Mouse (Mus musculus) regulatory T cell (primary cell): ENCODE data around the gene Slc43a2.

Source experiments
- in situ Hi-C: fragments of 300-600 bp; cut with MboI, MseI; formaldehyde crosslinking; loops from one replicate; pipeline ENCODE4 v1.15.1; 2025; ENCODE audit warnings: high pct_unique_total_duplicates

Gene Slc43a2

DNA sequence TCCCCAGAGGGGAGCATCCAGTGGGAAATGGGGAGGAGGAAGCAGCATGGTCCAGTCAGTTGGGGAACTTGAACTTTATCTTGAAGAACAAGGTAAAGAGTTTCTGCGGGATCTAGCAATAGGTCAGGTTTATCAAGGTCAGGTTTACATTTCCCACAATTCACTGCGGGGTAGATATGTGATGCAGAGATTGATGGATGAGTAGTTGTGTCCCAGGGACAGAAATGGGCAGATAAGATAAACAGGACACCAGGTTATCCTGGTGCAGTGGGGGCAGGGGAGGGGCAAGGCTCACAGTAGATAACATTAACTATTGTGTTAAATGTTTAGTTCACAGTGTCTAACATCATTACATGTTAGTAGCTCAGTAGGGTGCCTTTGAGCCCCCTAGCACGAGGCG lies 1.7 kb upstream of the Slc43a2 start:
- in situ Hi-C loops: loop anchor here (5.0 kb wide), 1 partner anchor 43 kb away; no protein-coding TSS in a partner anchor

DNA sequence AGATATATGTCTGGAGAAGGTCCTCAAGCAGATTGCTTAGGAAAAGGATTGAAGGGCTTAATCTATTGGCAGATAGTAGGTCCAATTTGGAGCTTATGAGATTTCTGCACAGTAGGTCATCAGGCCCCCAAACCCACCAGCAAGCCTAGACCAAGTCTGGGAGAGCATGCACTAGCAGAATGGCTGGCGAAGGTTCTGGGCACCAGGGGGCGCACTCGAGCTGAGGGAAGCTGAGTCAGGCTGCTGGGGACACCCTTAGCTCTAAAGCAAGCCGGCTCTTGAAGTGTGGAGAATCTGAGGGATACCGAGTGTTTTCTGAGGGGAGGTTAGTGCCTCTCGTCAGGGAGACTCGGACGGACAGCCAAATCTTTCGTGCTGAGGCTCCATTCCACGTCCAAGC lies 1.2 kb upstream of the Slc43a2 start:
- in situ Hi-C loops: loop anchor here (5.0 kb wide), 1 partner anchor 42 kb away; no protein-coding TSS in a partner anchor

DNA sequence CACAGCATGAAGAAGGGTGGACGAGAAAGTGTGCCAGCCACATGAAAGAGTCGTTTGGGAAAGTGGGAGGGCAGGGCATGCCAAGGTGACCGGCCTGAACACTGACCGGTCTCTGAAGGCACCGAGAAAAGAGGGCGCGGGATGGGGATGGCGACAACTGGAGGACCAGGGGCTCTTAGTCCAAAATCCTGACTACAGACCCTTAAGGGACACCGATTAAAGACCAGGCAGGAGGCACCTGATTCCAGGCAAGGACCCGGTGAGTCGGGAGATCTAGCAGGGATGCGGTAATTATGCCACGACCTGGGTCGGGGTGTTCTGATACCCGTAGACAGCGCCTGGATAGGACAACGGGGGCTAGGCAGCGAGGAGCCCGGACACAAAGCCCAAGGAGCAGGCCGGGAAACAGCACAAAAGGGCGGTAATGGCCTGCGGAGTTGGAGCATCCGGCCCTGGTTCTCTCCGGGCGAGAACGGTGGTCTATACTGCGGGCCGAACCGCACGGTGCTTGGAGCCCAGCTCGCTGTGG lies 585 bp upstream of the Slc43a2 start:
- in situ Hi-C loops: loop anchor here (5.0 kb wide), 1 partner anchor 41 kb away; no protein-coding TSS in a partner anchor

GRCm38 (mm10) chr11:75532340-75533277 lies 1.1 kb downstream of the Slc43a2 start:
- in situ Hi-C loops: loop anchor here (5.0 kb wide), 1 partner anchor 40 kb away; no protein-coding TSS in a partner anchor

DNA sequence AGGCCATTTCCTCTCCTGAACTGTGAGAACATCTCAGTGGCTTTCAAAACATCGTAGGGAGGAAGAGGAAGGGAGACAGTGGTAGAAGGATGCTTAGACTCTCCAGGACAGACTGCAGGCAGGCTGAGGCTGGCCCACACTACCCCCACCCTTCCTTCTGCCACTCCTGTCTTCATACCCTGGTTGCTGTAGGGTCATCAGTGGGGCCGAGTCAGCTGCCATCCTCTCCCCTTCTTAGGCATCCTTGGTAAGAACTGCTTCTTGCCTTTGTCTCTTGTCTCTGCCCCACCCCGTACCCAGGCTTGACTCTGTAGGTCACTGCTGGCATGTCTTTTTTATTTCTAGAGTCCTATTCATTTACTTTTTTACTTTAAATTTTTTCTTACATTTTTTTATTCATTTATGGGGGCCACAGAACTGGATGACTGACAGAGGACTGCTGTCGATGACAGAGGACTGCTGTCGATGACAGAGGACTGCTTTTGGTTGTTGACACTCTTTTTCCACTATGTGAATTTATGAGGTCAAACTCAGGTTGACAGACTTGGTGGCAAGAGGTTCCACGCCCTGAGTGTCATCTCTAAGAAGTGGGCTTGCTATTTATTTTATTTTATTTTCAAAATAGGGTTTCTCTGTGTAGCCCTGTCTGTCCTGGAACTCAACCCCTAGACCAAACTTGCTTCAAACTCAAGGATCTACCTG lies 2.0 kb downstream of the Slc43a2 start:
- in situ Hi-C loops: loop anchor here (5.0 kb wide), 1 partner anchor 39 kb away; no protein-coding TSS in a partner anchor

DNA sequence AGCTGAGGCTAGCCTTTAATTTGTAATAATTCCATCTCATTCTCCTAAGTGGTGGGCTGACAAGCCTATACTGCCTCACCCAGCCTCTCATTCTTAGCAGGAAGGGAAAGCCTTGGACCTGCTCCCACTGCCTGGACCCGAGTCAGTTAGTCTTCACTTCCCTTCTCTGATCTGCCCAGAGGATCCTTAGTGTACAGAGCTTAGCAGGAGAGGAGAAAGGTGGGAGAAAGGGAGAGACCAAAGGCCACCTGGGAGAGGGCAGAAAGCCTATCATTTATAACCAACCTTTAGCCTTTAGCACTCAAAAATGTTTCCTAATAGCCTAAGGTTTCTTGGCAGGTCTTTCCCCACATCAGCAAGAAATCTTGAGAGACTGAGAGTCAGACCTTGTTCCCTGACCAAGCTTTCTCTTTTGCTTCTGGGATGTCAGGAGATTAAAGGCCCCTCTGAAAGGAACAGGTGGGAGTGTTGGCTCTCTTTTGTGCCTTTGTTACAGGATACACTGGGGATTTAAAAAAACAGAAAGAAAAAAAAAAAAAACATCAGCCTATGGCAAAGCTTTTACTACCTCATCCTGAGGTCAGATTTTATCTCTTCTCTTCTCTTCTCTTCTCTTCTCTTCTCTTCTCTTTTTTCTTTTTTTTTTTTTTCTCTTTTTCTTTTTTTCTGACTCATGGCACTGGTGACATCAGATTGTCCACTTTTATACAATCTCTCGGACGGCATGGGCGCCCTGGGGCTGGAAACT lies 3.0 kb downstream of the Slc43a2 start:
- in situ Hi-C loops: loop anchor here (5.0 kb wide), 1 partner anchor 38 kb away; no protein-coding TSS in a partner anchor

DNA sequence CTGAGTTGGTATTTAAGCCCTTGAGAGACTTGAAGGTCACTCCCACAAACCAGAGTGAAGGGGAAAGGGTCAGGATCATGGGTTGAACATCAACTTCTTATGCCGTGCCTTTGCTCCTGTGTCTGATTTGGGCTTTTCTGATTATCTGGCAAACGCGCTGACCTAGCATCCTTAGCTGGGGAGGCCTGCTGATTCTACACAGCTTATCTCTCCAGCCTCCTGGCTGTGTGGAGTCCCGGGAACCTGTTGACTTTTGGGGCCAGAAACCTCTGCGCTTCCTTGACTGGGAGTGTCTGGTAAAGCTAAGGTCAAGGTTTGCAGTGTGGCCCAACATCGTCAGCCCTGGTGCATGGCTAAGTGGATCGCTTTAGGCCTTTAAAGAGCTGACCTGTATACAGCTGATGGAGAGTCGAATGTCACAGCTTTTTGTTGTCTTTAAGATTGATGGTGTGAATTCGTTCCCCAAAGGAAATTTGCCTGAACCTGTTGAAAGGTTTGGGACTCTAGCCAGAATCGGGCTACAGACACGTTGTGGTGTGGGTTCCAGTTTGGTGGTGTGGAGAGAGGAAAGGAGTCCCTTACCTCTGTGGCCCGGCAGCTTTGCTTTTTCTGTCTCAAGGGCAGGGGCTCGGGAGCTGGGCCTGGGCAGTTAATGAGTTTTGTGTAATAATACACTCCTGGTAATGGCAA lies 3.8 kb downstream of the Slc43a2 start:
- in situ Hi-C loops: no loop called here

DNA sequence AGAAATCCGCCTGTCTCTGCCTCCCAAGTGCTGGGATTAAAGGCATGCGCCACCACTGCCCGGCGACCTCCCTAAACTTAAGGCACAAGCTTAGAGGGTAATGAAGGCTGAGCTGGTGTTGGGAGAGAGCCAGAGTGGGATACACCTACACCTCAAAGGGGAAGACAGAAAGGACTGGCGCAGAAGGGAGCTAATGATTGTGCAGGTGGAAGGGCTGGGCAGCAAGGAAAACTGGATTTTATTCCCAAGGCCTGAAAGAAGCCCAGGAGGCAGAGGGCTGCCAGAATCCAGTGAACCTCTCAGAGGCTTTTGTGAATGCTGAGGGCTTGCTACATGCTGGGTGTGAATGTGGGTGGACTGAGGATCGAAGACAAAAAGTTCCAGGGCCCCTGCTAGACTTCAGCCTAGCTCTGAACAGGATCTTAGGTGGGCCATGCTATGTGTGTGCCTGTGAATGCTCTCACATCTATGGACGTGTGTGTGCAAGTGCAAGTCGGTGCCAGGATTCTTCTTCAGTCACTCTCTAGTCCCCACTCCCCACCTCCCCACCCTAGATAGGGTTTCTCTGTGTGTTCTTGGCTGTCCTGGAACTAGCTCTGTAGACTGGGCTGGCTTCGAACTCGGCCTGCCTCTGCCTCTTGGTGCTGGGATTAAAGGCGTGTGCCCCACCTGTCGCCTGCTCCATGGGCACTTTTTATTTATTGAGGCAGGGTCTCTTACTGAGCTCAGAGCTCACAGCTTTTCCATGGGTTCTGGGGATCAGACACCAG lies 4.9 kb downstream of the Slc43a2 start:
- in situ Hi-C loops: no loop called here

- in situ Hi-C loops: no loop called here
These were observed 5.5 kb downstream of the Slc43a2 start for GRCm38 (mm10) chr11:75537025-75537414.

DNA sequence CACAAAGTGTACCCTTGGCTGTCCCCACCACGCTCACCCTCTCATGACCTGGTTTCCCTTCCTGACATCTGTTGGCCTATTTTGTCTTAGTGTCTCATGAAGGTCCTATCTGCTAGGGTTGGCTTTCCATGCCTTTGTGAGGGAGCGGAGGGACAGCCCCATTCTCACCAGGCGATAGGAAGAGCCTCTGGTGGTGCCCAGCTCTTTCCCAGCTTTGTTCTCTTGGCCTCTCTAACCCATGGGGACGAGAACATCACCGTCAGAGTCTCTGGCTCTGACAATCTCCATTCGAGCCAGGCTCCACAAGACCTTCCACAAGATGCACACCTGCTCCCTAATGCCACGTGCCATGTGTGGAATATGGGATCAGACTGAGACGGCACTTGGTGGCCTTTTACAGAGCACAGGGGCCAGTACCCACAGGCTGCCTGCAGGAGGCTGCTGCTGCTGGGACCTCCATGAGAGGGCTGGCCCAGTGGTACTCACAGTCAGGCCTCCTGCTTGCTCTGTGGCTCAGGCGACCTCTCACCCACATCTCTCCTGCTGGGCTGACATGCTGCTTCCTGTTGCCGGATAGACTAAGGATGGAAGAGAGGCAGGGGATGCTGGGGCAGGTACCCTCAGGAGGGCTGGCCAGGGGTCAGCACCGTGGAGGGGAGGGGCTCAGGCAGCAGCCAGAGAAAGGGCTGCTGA lies 6.1 kb downstream of the Slc43a2 start:
- in situ Hi-C loops: no loop called here

DNA sequence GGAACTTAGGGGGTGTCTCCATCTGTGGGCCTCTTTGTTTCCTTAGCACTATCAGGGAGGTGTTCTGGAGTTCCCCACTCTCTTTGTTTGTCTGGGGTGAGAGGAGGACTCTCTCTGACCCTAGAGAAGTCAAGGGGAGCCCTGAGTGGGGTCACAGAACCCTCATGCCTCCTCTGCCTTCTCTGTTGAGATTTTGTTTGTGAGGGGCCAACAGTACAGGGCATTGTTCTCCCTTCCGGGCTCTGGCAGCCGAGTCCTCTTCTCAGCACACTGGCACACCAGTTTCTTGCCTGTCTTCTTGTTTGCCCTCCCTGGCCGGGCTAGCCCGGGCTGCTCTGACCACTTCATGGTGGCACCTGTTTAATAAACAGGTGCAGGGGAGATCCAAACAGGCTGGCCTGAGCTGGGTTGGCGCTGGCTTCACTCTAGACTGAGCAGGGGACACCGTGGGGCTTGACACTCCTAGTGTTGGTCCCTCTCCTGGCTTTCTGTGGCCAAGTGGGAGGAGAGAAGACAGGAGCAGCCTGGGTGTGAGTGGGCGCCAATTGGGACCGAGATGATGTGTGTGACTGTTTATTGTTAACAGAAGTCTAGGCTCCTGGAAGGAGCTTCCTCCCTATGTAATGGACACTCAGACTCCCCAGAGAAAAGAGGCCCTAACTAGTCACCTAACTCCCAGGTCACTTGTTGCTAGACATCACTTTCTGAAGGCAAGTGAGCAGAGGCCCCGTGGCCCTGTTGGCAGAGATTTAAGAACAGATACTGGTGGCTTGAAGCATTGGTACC lies 6.9 kb downstream of the Slc43a2 start:
- in situ Hi-C loops: no loop called here

GRCm38 (mm10) chr11:75538970-75539299 lies 7.4 kb downstream of the Slc43a2 start:
- in situ Hi-C loops: no loop called here

DNA sequence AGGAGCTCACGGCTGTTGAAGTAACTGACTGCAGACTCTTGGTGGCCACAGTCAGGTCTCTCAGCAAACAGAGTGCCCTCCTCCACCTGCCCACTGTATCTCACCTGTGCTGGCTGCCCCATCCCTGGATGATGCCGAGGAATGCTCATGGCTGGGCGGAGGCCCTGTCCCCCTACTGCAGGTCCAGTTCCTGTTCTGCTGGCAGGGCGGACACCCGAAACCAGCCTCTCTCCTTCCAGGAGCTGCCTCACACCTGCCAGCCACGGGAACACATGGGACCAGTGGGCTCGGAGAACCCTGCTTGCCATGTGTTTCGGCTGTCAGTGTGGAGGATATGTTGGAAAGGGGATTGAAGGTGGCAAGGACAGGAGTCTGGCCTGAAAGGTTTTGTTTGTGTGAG lies 8.7 kb downstream of the Slc43a2 start:
- in situ Hi-C loops: no loop called here

DNA sequence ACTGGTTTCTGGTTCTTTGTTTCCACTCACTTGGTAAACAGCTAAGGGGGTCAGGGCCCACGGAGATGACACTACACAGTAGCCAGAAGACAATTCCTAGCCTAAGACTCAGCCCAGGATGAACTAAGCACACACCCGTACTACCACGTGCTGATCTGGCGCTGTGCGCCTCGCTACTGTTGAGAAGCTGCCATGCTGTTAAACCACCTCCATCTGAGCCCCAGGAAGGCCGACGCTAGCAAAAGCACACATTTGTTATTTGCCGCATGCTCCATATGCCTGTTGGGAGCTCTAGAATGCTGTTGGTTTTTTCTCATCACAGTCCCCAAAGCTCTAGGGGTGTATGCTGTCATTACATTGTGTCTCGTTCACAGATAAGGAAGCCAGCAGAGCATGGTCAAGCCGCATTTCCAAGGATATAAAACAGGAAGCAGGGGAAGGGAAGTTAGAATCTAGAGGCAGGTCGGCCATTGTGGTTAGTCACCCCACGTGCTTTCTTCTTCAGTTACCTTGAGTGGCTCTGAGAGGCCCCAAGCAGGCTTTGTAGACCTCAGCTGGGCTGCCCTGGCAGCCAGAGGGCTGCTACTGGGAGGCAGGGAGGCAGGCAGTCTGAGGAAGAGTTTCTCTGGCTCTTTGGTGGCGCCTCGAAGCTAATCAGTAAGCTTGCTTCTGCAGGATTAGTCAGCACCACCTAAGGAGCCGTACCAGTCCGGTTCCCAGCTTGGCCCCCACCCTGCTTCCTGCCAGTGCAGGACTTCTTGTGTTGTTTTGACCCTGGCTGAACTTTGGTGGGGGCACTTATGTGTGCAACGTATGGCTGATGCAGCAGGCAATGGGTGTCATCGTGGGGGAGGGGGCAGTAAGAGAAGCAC lies 9.5 kb downstream of the Slc43a2 start:
- in situ Hi-C loops: no loop called here

DNA sequence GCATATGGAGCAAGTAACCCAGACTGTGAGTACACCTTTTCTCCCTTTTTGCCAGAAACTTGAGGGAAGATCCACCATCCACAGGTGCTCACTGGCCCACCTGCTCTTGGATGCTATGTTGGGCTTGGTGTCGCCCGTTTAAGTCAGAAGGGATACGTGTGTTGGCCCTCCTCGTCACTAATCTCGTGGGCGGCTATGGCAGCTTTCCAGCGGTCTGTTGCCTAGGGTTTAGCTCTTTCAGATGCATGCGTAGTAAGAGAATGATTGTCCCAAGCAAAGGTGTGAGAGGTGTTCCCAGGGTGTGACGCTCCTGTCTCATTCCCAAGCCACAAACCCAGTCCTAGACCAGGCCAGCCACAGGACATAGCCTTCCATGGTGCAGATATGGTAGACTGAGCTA lies 13.2 kb downstream of the Slc43a2 start:
- in situ Hi-C loops: no loop called here

DNA sequence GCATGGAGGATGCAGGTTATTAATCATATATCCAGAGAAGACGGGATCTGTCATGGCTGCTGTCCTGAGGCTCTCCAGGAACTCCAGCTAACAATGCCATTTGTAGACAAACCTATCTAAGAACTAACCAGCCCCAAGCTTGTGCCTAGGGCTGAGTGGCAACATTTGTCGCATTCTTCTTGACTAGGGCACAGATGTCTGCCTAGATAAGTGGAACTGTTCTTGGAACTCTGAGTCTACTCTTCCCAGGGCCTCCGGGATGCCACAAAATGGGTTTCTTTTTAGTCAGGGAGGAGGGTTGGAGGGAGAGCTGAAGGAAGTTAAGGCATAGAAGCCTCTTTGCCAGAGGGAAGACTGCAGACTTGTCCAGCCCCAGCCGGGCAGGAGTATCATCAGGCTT lies 14.6 kb downstream of the Slc43a2 start:
- in situ Hi-C loops: no loop called here

- in situ Hi-C loops: no loop called here
These were observed 18.2 kb downstream of the Slc43a2 start for GRCm38 (mm10) chr11:75549658-75550111.
